Mouse (Mus musculus) limb, embryonic 14.5 days (tissue): ENCODE measurements at regions not wholly inside any gene's neighbourhood (a gene's known extent, or its start where the extent isn't known, plus 50 kb on each side); places are given as distances from the start of the nearest gene placed in this dataset.

Source experiments
- ATAC-seq: fragments of 200-750 bp; cut with Nextera tagmentation; 2 replicates; pipeline ENCODE4 v1.8.0; 2017; ENCODE audit warnings: low read depth, moderate number of reproducible peaks, moderate TSS enrichment; ENCODE audit not compliant: low FRiP score
- DNase-seq: peaks from one replicate; pipeline ENCODE4 v3.0.0-alpha.2; 2015; ENCODE audit warnings: low spot score
- H3K27ac ChIP-seq: fragments of 300-500 bp; sonication (generic); replicated peaks from 2 replicates; pipeline ENCODE4 v1.5.1; 2014; ENCODE audit warnings: low read depth, mild to moderate bottlenecking, low read length, moderate library complexity, mixed read lengths
- H3K27me3 ChIP-seq: fragments of 300-500 bp; sonication (generic); 2 replicates; pipeline ENCODE4 v1.6.1; 2014; ENCODE audit warnings: low read length, mixed read lengths; ENCODE audit not compliant: control insufficient read depth, insufficient read depth
- H3K36me3 ChIP-seq: fragments of 300-500 bp; sonication (generic); 2 replicates; pipeline ENCODE4 v1.6.1; 2014; ENCODE audit warnings: mild to moderate bottlenecking, low read length, moderate library complexity, mixed read lengths; ENCODE audit not compliant: control insufficient read depth, insufficient read depth
- H3K4me1 ChIP-seq: fragments of 300-500 bp; sonication (generic); 2 replicates; pipeline ENCODE4 v1.6.1; 2014; ENCODE audit warnings: antibody characterized with exemption, low read length, mixed read lengths; ENCODE audit not compliant: control insufficient read depth, insufficient read depth
- H3K4me2 ChIP-seq: fragments of 300-500 bp; sonication (generic); replicated peaks from 2 replicates; pipeline ENCODE4 v1.6.1; 2014; ENCODE audit warnings: low read depth, mild to moderate bottlenecking, low read length, moderate library complexity; ENCODE audit not compliant: severe bottlenecking
- H3K4me3 ChIP-seq: fragments of 300-500 bp; sonication (generic); replicated peaks from 2 replicates; pipeline ENCODE4 v1.5.1; 2014; ENCODE audit warnings: low read length
- H3K9ac ChIP-seq: fragments of 300-500 bp; sonication (generic); 2 replicates; pipeline ENCODE4 v1.6.1; 2014; ENCODE audit warnings: mild to moderate bottlenecking, low read depth, low read length, moderate library complexity; ENCODE audit not compliant: severe bottlenecking
- H3K9me3 ChIP-seq: fragments of 300-500 bp; sonication (generic); 2 replicates; pipeline ENCODE4 v1.6.1; 2016; ENCODE audit warnings: low read length; ENCODE audit not compliant: control insufficient read depth
- POLR2A ChIP-seq: fragments of 200-500 bp; IDR thresholded peaks from 2 replicates; pipeline ENCODE4 v1.8.0; 2012; ENCODE audit warnings: inconsistent platforms, mild to moderate bottlenecking, moderate library complexity, borderline replicate concordance; ENCODE audit not compliant: insufficient read depth, insufficient read length; ENCODE audit errors: extremely low read depth
- WGBS: fragments of 180-500 bp; shearing (Covaris S2); extraction: QIAGEN DNeasy Blood & Tissue Kit; methylation state at CpG from one replicate; pipeline ENCODE4 v1.1.7; 2014; 5-methylcytosine and 5-hydroxymethylcytosine counted together

DNA sequence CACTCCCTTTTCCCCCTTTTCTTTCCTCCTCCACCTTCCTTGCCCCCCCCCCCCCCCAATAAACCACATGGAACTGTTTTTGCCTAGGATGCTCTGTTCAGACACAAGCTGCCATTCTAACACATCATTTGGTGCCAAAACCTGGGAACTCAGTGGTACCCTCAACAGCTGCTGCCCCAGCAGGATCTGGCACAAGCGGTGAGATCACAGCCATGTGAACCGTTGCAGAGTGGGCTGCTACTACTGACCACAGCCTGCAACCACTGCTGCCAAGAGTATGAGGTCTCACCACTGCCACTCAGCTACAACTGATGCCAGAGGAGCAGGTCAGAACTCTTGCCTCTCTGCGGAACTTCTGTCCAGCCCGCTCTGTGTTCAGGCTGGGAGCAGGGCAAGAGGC is 206.2 kb downstream of the Pcsk1 start:
- H3K4me1 ChIP-seq: no peaks in the 10 kb centered on the region
- H3K9ac ChIP-seq: no peak overlapping the region
- WGBS: 95% methylated on average over 4 of the region's 4 CpGs
- H3K27ac ChIP-seq: no peak overlapping the region
- DNase-seq: no peak
- no peak for TF ChIP-seq POLR2A
- H3K9me3 ChIP-seq: no peaks in the 10 kb centered on the region
- no peaks in the 10 kb centered on the region for H3K36me3 ChIP-seq
- no peaks in the 10 kb centered on the region for H3K27me3 ChIP-seq
- H3K4me3 ChIP-seq: no peak overlapping the region
- no peak overlapping the region for H3K4me2 ChIP-seq
- ATAC-seq: no peak

GRCm38 (mm10) chr13:75319780-75320179 is 230.2 kb downstream of the Pcsk1 start:
- Histone ChIP-seq H3K9ac (no peak overlapping the region), H3K27me3 (no peaks in the 10 kb centered on the region), H3K4me1 (no peaks in the 10 kb centered on the region), H3K27ac (no peak overlapping the region), H3K4me3 (no peak overlapping the region), H3K4me2 (no peak overlapping the region), H3K9me3 (no peaks in the 10 kb centered on the region), H3K36me3 (no peaks in the 10 kb centered on the region)
- DNase-seq (no peak), ATAC-seq (no peak)
- TF ChIP-seq POLR2A: no peak

- no peaks in the 10 kb centered on the region for H3K27me3 ChIP-seq
- no peaks in the 10 kb centered on the region for H3K4me1 ChIP-seq
- DNase-seq (no peak), ATAC-seq (no peak)
- no peak overlapping the region for H3K9ac ChIP-seq
- H3K4me3 ChIP-seq: no peak overlapping the region
- H3K36me3 ChIP-seq: no peaks in the 10 kb centered on the region
- no peak overlapping the region for H3K4me2 ChIP-seq
- TF ChIP-seq POLR2A: no peak
- 65% methylated on average over 1 of the region's 1 CpGs for WGBS
- no peaks in the 10 kb centered on the region for H3K9me3 ChIP-seq
- no peak overlapping the region for H3K27ac ChIP-seq
Observed at GRCm38 (mm10) chr13:75320239-75320638, 230.6 kb downstream of the Pcsk1 start.

- no peak overlapping the region for H3K9ac ChIP-seq
- H3K36me3 ChIP-seq: no peaks in the 10 kb centered on the region
- no peak overlapping the region for H3K27ac ChIP-seq
- WGBS: 82% methylated on average over 5 of the region's 5 CpGs
- TF ChIP-seq POLR2A: no peak
- ATAC-seq (no peak), DNase-seq (no peak)
- H3K27me3 ChIP-seq: no peaks in the 10 kb centered on the region
- no peaks in the 10 kb centered on the region for H3K9me3 ChIP-seq
- no peak overlapping the region for H3K4me2 ChIP-seq
- H3K4me1 ChIP-seq: no peaks in the 10 kb centered on the region
- no peak overlapping the region for H3K4me3 ChIP-seq
Observed at GRCm38 (mm10) chr13:75337054-75337453, 247.4 kb downstream of the Pcsk1 start.

DNA sequence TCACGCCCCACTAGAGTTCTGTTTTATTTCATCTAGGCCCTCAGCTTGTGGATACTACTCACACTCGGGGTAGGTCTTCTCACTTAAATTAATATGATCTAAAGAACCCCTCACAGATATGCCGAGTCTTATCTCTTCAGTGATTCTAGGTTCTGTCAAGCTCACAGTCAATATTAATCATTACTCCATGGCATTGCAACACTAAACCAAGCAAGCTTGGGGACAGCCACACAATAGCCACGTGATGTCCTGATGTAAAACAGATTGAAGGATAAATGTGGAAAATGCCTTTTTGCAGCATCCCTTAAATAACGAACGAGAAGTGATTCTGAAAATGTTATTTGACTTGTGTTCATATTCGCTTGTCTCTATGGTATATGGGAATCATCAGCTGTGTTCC is 253.8 kb downstream of the Pcsk1 start:
- ATAC-seq: no peak
- no peak for TF ChIP-seq POLR2A
- Histone ChIP-seq H3K9ac (no peak overlapping the region), H3K4me2 (no peak overlapping the region), H3K27ac (no peak overlapping the region), H3K9me3 (no peaks in the 10 kb centered on the region), H3K4me1 (no peaks in the 10 kb centered on the region), H3K36me3 (no peaks in the 10 kb centered on the region), H3K4me3 (no peak overlapping the region), H3K27me3 (no peaks in the 10 kb centered on the region)
- no peak for DNase-seq
- WGBS: 81% methylated on average over 7 of the region's 7 CpGs
